Comparison of ENCODE assay signal across 17 mouse cellular contexts in the genomic region with DNA sequence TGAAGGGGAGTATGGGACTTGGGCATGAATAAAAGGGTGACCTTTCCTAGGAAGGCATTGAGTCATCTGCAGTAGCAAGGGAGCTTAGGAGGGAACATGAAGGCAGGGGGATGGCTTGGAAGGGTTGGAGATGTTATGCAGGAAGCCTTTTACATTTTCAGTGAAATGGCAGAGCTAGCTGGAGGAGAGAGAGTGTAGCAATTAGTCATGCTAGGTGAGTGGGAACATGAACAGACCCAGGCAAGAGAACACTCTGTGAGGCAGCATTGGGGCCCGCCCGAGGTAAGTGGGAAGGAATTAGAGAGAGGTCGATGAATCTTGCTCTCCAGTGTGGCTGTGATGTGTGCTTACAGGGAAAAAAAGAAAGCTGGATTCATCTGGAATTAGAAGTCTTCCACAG.
"Had no signal": no experiment of that assay in that cellular context is flagged by ENCODE, and none has a peak within 500 bp of the region (broad histone marks: within the 10 kb centered on the region; RNA-seq: fewer than 3 reads in every experiment).

No protein-coding gene starts in this region.

- H3K27ac ChIP-seq: kidney, postnatal 0 days; liver, embryonic 15.5 days; midbrain, embryonic 13.5 days had no signal

- H3K36me3 ChIP-seq: liver, embryonic 15.5 days; midbrain, embryonic 13.5 days had no signal

- H3K9ac ChIP-seq: liver, embryonic 15.5 days; midbrain, embryonic 13.5 days had no signal

- H3K4me3 ChIP-seq: liver, embryonic 15.5 days; midbrain, embryonic 13.5 days; myocyte had no signal

- H3K27me3 ChIP-seq: liver, embryonic 15.5 days; midbrain, embryonic 13.5 days had no signal

- H3K4me2 ChIP-seq: liver, embryonic 11.5 days; liver, embryonic 15.5 days; midbrain, embryonic 13.5 days had no signal

- DNase-seq: kidney, adult 11 months; kidney, adult 9 months; kidney, postnatal 36 days; layer of hippocampus, adult 9-11 months; layer of hippocampus, postnatal 36 days; left cerebral cortex, postnatal 4 days; lung, adult 2 months; lung, postnatal 36 days; right cerebral cortex, postnatal 14 days; thymus, adult 2 months; thymus, postnatal 36 days had no signal

- H3K4me1 ChIP-seq: liver, embryonic 15.5 days had no signal

- H3K9me3 ChIP-seq: liver, embryonic 15.5 days; midbrain, embryonic 13.5 days had no signal

- ATAC-seq: lung, postnatal 0 days; midbrain, embryonic 13.5 days had no signal
